Mouse (Mus musculus): Measurements from ENCODE around the gene Rtca. TPM values are rescaled to one million over a fixed set of nuclear protein-coding genes. Genes with fewer than 3 reads are reported as not detected.

The Rtca gene
- total RNA-seq, 2 experiments from 2014 or later: 19.3 to 21.8 TPM

DNA sequence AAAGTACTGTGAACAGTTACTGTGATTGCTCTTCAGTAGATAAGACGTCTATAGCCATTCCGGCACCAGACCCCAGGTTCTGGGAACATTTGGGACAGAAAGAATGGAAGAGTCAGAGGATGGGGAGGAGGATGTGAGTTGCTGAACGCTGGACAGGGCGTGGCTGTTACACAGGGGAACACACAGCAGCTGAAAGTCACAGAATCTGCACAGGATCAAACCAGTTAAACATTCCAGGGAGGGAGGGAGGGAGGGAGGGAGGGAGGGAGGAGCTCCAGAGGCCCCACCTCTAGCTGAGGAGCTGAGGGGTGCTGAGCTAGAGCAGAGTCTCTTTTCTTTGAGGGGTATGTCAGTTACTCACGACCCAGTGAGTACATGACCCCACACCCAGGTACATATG, 27.1 kb downstream of the Rtca start:
- intact Hi-C loops (cut with DNase I): no loop called here

GRCm38 (mm10) chr3:116480119-116480518, 27.9 kb downstream of the Rtca start:
- intact Hi-C loops (cut with DNase I): no loop called here
- DNase-seq: no peak

More for the DNA sequence above, 27.1 kb downstream of the Rtca start:
- DNase-seq: no peak

GRCm38 (mm10) chr3:116477351-116477750, 30.7 kb downstream of the Rtca start:
- DNase-seq: no peak
- intact Hi-C loops (cut with DNase I): no loop called here

- intact Hi-C loops (cut with DNase I): no loop called here
- no peak for DNase-seq
Observed at GRCm38 (mm10) chr3:116476686-116477298, 31.2 kb downstream of the Rtca start.

DNA sequence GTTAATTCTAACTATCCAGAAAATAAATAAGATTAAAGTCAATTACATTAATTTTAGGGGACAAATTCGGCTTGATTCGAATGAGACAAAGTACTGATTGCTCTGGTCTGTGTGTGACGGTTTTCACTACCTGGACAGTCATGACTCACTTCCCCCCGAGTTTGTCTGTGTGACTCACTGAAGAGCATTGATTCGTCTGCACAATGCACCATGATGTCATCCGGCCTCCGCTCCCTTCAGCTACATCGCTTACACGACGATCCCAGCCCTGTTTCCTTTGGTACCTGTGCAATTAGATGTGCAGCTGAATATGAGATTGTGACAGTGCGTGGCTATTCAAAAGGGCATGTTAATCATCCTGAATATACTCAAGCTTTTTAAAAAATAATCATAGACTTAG, 33.4 kb downstream of the Rtca start:
- intact Hi-C loops (cut with DNase I): loop anchor here (5.0 kb wide), 1 partner anchor 42 kb away; no protein-coding TSS in a partner anchor
- no peak for DNase-seq

GRCm38 (mm10) chr3:116465709-116466108, 42.3 kb downstream of the Rtca start:
- DNase-seq: no peak
- intact Hi-C loops (cut with DNase I): no loop called here

- intact Hi-C loops (cut with DNase I): no loop called here
- no peak for DNase-seq
Observed at GRCm38 (mm10) chr3:116464318-116464717, 43.7 kb downstream of the Rtca start.

- DNase-seq: no peak
- intact Hi-C loops (cut with DNase I): no loop called here
Observed at GRCm38 (mm10) chr3:116461053-116461452, 47.0 kb downstream of the Rtca start.

- DNase-seq: no peak
- intact Hi-C loops (cut with DNase I): no loop called here
Observed at GRCm38 (mm10) chr3:116454529-116454928, 53.5 kb downstream of the Rtca start.

DNA sequence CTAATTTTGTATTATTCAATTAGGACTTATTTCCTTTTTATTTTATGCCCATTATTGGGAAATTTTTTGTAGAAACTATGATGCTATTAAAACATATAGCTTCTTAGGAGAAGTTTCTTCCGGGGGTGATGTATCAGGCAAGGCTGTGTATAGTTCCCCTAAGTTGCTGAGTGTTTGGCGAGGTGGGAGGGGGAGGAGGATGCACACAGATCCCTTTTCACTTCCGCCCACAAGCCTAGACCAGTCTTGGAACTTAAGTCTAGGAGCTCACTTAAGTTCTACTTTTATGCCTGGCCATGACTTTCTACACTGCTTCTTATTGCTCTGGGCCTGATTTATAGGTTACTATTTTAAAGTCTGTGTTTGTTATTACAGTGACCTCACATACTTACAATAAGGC, 57.3 kb downstream of the Rtca start:
- DNase-seq: no peak
- intact Hi-C loops (cut with DNase I): no loop called here

DNA sequence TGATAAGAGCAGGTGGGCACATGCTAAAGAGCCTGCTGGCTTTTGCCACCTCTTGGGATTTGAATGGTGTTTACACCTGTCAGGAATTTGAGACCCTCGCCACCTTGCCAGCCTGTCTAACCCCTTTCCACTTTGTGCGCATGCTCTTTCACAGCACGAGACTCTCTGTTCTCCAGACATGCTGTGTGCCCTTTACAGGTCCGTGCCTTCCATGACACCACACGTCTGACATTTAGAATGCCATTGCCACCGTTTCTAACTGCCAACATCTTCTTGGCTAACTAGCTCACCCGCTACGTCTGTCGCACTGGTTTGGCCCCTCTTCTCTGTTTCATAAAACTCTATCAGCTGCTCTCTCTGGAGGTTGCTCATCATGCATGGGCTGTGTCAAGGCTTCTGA, 63.7 kb downstream of the Rtca start:
- intact Hi-C loops (cut with DNase I): no loop called here
- DNase-seq: no peak

DNA sequence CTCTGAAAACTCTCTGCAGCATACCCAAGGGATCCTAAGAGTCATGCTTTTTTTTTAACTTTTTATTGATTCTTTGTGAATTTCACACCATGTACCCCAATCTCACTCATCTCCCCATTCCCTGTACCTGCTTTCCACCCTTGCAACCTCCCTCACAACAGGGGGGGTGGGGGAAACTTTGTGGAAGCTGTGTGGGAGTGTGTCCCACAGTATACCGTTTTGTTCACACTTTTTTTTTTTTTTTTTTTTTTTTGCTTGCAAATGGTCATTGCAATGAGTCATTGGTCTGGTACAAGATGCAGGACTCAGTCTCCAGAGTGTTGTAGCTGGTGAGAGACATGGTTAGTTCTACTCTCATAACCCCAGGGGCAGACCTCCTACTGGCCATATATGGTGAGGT, 65.2 kb downstream of the Rtca start:
- intact Hi-C loops (cut with DNase I): no loop called here
- no peak for DNase-seq

DNA sequence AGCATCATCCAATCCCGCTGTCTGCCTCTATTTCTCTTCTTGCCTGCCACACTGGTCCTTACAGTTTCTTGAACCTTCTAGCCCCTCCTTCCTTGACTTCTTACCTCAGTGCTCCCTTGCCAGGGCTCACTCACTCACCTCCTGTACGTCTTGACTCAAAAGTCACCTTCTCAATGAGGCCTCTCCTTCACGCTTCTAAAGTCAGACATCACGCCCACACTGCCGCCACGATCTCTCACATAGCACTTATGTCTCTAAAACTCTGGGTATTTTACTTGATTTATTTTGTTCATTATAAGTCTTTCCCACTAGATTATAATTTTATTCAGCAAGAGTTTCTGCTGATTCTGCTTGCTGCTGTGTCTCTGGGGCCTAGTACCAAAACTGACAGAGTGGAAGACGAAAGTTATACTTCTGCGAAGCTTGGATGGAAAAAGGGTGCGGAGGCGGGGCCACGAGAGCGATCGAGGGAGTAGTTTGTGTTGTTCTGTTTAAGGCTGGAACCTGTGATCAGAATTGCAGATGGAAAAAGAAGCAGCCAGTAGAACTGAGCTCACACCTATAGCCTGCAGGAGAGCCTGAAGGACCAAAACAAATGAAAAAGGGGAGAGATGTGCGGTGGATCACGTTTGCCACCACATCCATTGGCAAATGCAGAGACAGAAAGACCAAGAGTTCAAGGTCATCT, 66.3 kb downstream of the Rtca start:
- no peak for DNase-seq
- intact Hi-C loops (cut with DNase I): no loop called here

GRCm38 (mm10) chr3:116440066-116440997, 67.7 kb downstream of the Rtca start:
- intact Hi-C loops (cut with DNase I): no loop called here
- DNase-seq: no peak

Other genes with a start within 250 kb of the Rtca start
- gene Cdc14a, start 84.2 kb downstream of the Rtca start, total RNA-seq (2021): 10 to 100 TPM; 20.6 to 23.8 TPM
- 10 to 100 TPM; 19.4 to 31.0 TPM for gene Dbt, start 4.9 kb upstream of the Rtca start, total RNA-seq (2021)
- gene Lrrc39, start 54.8 kb upstream of the Rtca start, total RNA-seq (2021): 10 to 100 TPM; 49.4 to 55.3 TPM
- gene Sass6, start 86.8 kb upstream of the Rtca start, total RNA-seq (2021): 1 to 10 TPM; 2.2 to 2.4 TPM
- gene Trmt13, start 106.4 kb upstream of the Rtca start, total RNA-seq (2021): 1 to 10 TPM; 3.9 to 5.3 TPM
- 10 to 100 TPM; 10.2 to 11.0 TPM for gene Mfsd14a, start 154.5 kb upstream of the Rtca start, total RNA-seq (2021)
- gene Gm43191, start 173.1 kb upstream of the Rtca start, total RNA-seq (2021): not detected
- gene Slc35a3, start 204.6 kb upstream of the Rtca start, total RNA-seq (2021): 1 to 10 TPM; 5.6 to 7.1 TPM